Mouse (Mus musculus) heart, embryonic 13.5 days (tissue): Measurements from ENCODE around the gene Polg2. TPM values are rescaled to one million over a fixed set of nuclear protein-coding genes. Genes with fewer than 3 reads are reported as not detected.
A peak's percentile ranks its signal among the peaks of the same experiment; 100 is the strongest.

Experiments
- ATAC-seq: fragments of 200-750 bp; cut with Nextera tagmentation; 2 replicates; pipeline ENCODE4 v1.8.0; 2017; ENCODE audit warnings: moderate TSS enrichment; ENCODE audit not compliant: insufficient number of reproducible peaks, low FRiP score, low TSS enrichment; ENCODE audit errors: extremely low read depth
- H3K27ac ChIP-seq: fragments of 300-500 bp; sonication (generic); replicated peaks from 2 replicates; pipeline ENCODE4 v1.5.1; 2015; ENCODE audit warnings: moderate library complexity, mild to moderate bottlenecking, inconsistent platforms
- H3K27me3 ChIP-seq: fragments of 300-500 bp; sonication (generic); replicated peaks from 2 replicates; pipeline ENCODE4 v1.6.1; 2015; ENCODE audit warnings: mild to moderate bottlenecking, inconsistent platforms
- H3K36me3 ChIP-seq: fragments of 300-500 bp; sonication (generic); 2 replicates; pipeline ENCODE4 v1.6.1; 2015; ENCODE audit warnings: mild to moderate bottlenecking, inconsistent platforms
- H3K4me1 ChIP-seq: fragments of 300-500 bp; sonication (generic); 2 replicates; pipeline ENCODE4 v1.6.1; 2015; ENCODE audit warnings: inconsistent platforms
- H3K4me2 ChIP-seq: fragments of 300-500 bp; sonication (generic); 2 replicates; pipeline ENCODE4 v1.6.1; 2015; ENCODE audit warnings: inconsistent platforms, mild to moderate bottlenecking, moderate library complexity
- H3K4me3 ChIP-seq: fragments of 300-500 bp; sonication (generic); 2 replicates; pipeline ENCODE4 v1.5.1; 2015; ENCODE audit warnings: moderate library complexity, mild to moderate bottlenecking, inconsistent platforms
- H3K9ac ChIP-seq: fragments of 300-500 bp; sonication (generic); 2 replicates; pipeline ENCODE4 v1.6.1; 2015; ENCODE audit warnings: inconsistent platforms, mild to moderate bottlenecking, moderate library complexity
- H3K9me3 ChIP-seq: fragments of 300-500 bp; sonication (generic); 2 replicates; pipeline ENCODE4 v1.6.1; 2016; ENCODE audit warnings: inconsistent platforms
- WGBS: fragments of 180-500 bp; shearing (Covaris S2); methylation state at CpG from one replicate; pipeline ENCODE4 v1.1.7; 2015; ENCODE audit warnings: mixed read lengths; 5-methylcytosine and 5-hydroxymethylcytosine counted together
- microRNA-seq: library from miRNA; unstranded; fragments of <30 nt; microRNA quantifications from one replicate; pipeline ENCODE4, GENCODE M21; 2016
- polyA plus RNA-seq: library from polyadenylated mRNA; unstranded; fragments of >200 nt; fragmentation: Nextera tagmentation; extraction: Ambion mirVana; gene quantifications from 2 replicates; pipeline ENCODE4 v1.2.1, GENCODE M21; 2015

The Polg2 gene
- polyA plus RNA-seq, 1 experiment from 2014 or later, result 6.1 TPM

- Histone ChIP-seq H3K27me3 (no peaks in the 10 kb centered on the region), H3K9me3 (no peaks in the 10 kb centered on the region), H3K4me1 (peaks cover 29% of the 10 kb centered on the region), H3K27ac (peak overlapping the region; percentile 67), H3K4me3 (no peak overlapping the region), H3K9ac (0 out of 2 replicates have a peak overlapping the region, but pooled peaks have one; percentile 40), H3K4me2 (peak overlapping the region; percentile 40), H3K36me3 (no peaks in the 10 kb centered on the region)
- ATAC-seq, result peak; percentile 75
- 10% methylated on average over 7 of the region's 7 CpGs for WGBS
These were observed 56.4 kb downstream of the Polg2 start for GRCm38 (mm10) chr11:106722831-106723361.

- Histone ChIP-seq H3K4me2 (no peak overlapping the region), H3K4me1 (peaks cover 21% of the 10 kb centered on the region), H3K9me3 (no peaks in the 10 kb centered on the region), H3K36me3 (no peaks in the 10 kb centered on the region), H3K4me3 (no peak overlapping the region), H3K27ac (no peak overlapping the region), H3K27me3 (no peaks in the 10 kb centered on the region), H3K9ac (no peak overlapping the region)
- WGBS, result 83% methylated on average over 8 of the region's 8 CpGs
- no peak for ATAC-seq
These were observed 59.0 kb downstream of the Polg2 start for GRCm38 (mm10) chr11:106720379-106720778.

Small RNA genes within 50 kb of the gene (microRNA-seq; reads per million reads assigned to microRNA genes)
- gene Gm25994, result not detected
- 10.2 reads per million, percentile 27 among the genes with 10 or more reads in this experiment for gene Mir3064

Other genes starting within 250 kb of the Polg2 start
- gene Tex2, start 166.1 kb downstream of the Polg2 start, polyA plus RNA-seq, result 12.3 and 13.1 TPM in 2 replicates
- 60.7 and 61.4 TPM in 2 replicates for gene Pecam1, start 28.9 kb downstream of the Polg2 start, polyA plus RNA-seq
- 1.5 and 1.9 TPM in 2 replicates for gene Milr1, start 28.3 kb downstream of the Polg2 start, polyA plus RNA-seq
- gene Ddx5, start 9.6 kb upstream of the Polg2 start, polyA plus RNA-seq, result 192 and 199 TPM in 2 replicates
- 11.5 and 13.7 TPM in 2 replicates for gene Cep95, start 9.7 kb upstream of the Polg2 start, polyA plus RNA-seq
- gene Smurf2, start 141.2 kb upstream of the Polg2 start, polyA plus RNA-seq, result 9.7 and 10.2 TPM in 2 replicates
- gene Kpna2, start 220.0 kb upstream of the Polg2 start, polyA plus RNA-seq, result 281 and 299 TPM in 2 replicates
- gene 1810010H24Rik, start 246.1 kb upstream of the Polg2 start, polyA plus RNA-seq, result 1.9 and 2.0 TPM in 2 replicates